Mouse (Mus musculus): ENCODE measurements around the gene Tubb4b. TPM values are rescaled to one million over a fixed set of nuclear protein-coding genes. Genes with fewer than 3 reads are reported as not detected.
"Not testable (repeated sequence)": the region's sequence is repeated elsewhere in the genome, so short reads cannot be mapped to it uniquely, and the experiment has no call there.

The Tubb4b gene
- polyA plus RNA-seq, 1 experiment from 2014 or later: 392 TPM

DNA sequence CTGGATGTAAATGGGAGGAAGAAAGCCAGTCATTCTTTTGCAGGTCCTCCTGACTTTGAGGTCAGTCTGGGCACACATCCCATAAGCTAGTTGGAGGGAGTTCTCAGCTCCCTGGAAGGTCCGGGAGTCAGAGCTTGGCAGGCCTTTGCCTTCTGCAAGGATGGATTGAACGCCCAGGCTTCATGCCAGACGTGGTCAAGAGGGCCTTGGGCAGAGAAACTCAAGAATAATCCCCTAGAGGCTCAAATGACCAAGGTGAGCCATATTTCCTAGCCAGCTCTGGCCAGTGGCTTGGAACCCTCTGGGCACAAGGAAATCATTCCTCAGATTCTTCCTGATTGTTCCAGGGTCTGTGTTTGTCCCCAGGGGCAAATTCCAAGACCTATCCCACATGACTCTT lies 40.3 kb upstream of the Tubb4b start:
- H3K9me3 ChIP-seq (replicated peaks; ENCODE audit: control insufficient read depth, low read length): no peaks in the 10 kb centered on the region
- ATAC-seq (no peak), DNase-seq (ENCODE audit: low spot score) (no peak)
- no peak overlapping the region for H3K27ac ChIP-seq (ENCODE audit: low read depth, low read length)
- H3K9ac ChIP-seq (ENCODE audit: low read length): peak overlapping the region; percentile 25; the same call in 1 of the 2 replicates
- H3K4me1 ChIP-seq (ENCODE audit: control insufficient read depth, insufficient read depth, low read length): peaks cover 41% of the 10 kb centered on the region
- peak overlapping the region; percentile 99; the same call in 1 of the 2 replicates for H3K4me2 ChIP-seq (ENCODE audit: low read length)
- H3K36me3 ChIP-seq (ENCODE audit: control insufficient read depth, insufficient read depth, low read length): peaks cover 14% of the 10 kb centered on the region
- peaks cover 13% of the 10 kb centered on the region for H3K27me3 ChIP-seq (replicated peaks; ENCODE audit: control insufficient read depth, insufficient read depth, low read length)
- H3K4me3 ChIP-seq (ENCODE audit: low read depth, low read length): no peak overlapping the region
- WGBS: 73% methylated on average over 3 of the region's 3 CpGs

DNA sequence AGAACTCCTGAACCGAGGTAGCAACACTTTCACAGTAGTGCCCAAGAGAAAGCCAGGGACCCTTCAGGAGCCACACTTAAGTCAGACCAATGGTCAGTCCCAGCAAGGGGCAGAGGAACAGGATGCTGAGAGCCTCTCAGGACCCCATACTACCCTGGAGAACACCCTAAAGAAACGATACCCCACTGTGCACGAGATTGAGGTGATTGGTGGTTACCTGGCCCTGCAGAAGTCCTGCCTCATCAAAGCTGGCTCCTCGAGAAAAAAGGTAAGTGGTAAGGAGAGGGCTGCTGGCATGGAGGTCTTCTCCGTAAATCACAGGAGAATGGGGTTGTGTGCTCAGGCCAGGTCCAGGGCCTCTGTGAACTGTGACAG lies 39.8 kb upstream of the Tubb4b start:
- no peak overlapping the region for H3K4me3 ChIP-seq (ENCODE audit: low read depth, low read length)
- H3K4me2 ChIP-seq (ENCODE audit: low read length): peak overlapping the region; percentile 99
- no peak overlapping the region for H3K9ac ChIP-seq (ENCODE audit: low read length)
- peaks cover 41% of the 10 kb centered on the region for H3K4me1 ChIP-seq (ENCODE audit: control insufficient read depth, insufficient read depth, low read length)
- ATAC-seq: no peak
- no peak for DNase-seq (ENCODE audit: low spot score)
- no peaks in the 10 kb centered on the region for H3K9me3 ChIP-seq (replicated peaks; ENCODE audit: control insufficient read depth, low read length)
- peaks cover 8% of the 10 kb centered on the region for H3K36me3 ChIP-seq (ENCODE audit: control insufficient read depth, insufficient read depth, low read length)
- WGBS: 72% methylated on average over 5 of the region's 5 CpGs
- peaks cover 13% of the 10 kb centered on the region for H3K27me3 ChIP-seq (replicated peaks; ENCODE audit: control insufficient read depth, insufficient read depth, low read length)
- no peak overlapping the region for H3K27ac ChIP-seq (ENCODE audit: low read depth, low read length)

DNA sequence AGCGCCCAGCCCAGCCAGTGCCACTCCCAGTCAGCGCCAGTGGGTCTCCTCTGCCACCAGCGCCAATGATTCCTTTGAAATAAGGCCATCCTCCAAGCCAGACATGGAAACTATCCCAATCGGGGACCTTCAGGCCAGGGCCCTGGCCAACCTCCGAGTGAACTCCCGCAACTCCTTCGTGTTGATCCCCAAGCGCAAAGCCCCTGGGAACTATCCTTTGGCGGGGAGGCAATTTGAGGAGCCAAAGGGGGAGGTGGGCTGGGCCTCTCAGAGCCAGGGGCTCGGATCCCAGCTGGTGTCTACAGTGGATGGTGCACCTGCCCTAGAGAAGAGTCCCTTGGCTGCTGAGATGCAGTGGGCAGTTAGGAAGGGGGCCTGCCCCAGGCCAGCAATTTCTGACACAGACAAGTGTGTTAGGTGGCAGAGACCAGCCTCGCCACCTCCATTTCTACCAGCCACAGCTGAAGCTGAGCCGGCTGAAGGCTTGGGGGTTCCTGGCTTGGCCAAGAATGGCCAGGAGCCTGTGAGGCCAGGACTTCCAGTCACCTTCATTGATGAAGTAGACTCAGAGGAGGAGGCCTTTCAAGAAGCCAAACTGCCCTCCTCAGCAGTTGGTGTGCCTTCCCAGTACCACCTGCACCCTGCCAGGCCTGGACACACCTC lies 39.3 kb upstream of the Tubb4b start:
- peak overlapping the region; percentile 81 for H3K4me3 ChIP-seq (ENCODE audit: low read depth, low read length)
- WGBS: 21% methylated on average over 12 of the region's 12 CpGs
- no peaks in the 10 kb centered on the region for H3K9me3 ChIP-seq (replicated peaks; ENCODE audit: control insufficient read depth, low read length)
- H3K27me3 ChIP-seq (replicated peaks; ENCODE audit: control insufficient read depth, insufficient read depth, low read length): peaks cover 13% of the 10 kb centered on the region
- H3K4me2 ChIP-seq (ENCODE audit: low read length): peak overlapping the region; percentile 99
- H3K9ac ChIP-seq (ENCODE audit: low read length): peak overlapping the region; percentile 75
- peaks cover 41% of the 10 kb centered on the region for H3K4me1 ChIP-seq (ENCODE audit: control insufficient read depth, insufficient read depth, low read length)
- DNase-seq (ENCODE audit: low spot score) (no peak), ATAC-seq (no peak)
- peaks cover 3% of the 10 kb centered on the region; the same call in 1 of the 2 replicates for H3K36me3 ChIP-seq (ENCODE audit: control insufficient read depth, insufficient read depth, low read length)
- no peak overlapping the region for H3K27ac ChIP-seq (ENCODE audit: low read depth, low read length)

DNA sequence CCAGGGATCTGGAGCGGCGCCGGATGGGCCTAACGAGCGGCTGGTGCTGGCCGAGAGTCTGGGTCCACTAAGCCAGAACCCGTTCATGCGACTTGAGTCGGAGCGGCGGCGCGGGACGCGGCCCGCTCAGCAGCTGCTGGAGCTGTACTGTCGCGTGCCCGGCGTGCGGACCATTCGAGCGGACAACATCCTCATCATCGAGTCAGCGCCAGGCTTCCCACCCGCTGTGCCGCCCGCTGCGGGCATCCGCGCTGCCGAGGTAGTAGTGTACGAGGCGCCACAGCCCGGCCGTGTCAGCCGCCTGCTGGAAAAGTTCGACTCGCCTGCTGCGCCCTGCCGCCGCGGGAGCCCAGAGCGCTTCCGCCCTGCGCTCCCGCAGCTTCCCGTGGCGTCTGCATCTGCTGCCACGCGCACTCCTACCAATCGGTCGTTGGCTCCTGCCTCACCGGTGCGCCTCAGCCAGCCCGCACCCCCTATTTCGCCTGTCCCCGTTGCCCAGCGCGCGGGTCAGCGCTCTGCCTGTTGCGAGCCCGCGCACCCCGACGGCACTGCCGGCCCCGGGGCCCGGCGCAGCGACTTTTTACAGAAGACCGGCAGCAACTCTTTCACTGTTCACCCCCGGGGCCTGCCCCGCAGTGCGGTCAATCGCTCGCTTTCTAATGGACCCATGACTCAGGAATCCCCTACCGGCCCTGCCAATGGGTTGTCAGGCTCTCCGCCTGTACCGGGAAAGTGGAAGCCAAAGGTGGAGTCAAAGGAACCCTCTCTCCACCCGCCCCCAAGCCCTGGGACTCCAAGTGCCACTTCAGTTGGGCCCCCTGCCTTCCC lies 38.5 kb upstream of the Tubb4b start:
- no peaks in the 10 kb centered on the region for H3K9me3 ChIP-seq (replicated peaks; ENCODE audit: control insufficient read depth, low read length)
- WGBS: under 1% methylated on average over 75 of the region's 82 CpGs
- H3K4me2 ChIP-seq (ENCODE audit: low read length): peak overlapping the region; percentile 99
- ATAC-seq: peak; percentile 28; the same call in 1 of the 2 replicates
- no peak overlapping the region; the same call in 1 of the 2 replicates for H3K27ac ChIP-seq (ENCODE audit: low read depth, low read length)
- H3K4me3 ChIP-seq (ENCODE audit: low read depth, low read length): peak overlapping the region; percentile 81
- peaks cover 13% of the 10 kb centered on the region for H3K27me3 ChIP-seq (replicated peaks; ENCODE audit: control insufficient read depth, insufficient read depth, low read length)
- H3K36me3 ChIP-seq (ENCODE audit: control insufficient read depth, insufficient read depth, low read length): no peaks in the 10 kb centered on the region
- peaks cover 41% of the 10 kb centered on the region for H3K4me1 ChIP-seq (ENCODE audit: control insufficient read depth, insufficient read depth, low read length)
- H3K9ac ChIP-seq (ENCODE audit: low read length): peak overlapping the region; percentile 75
- DNase-seq (ENCODE audit: low spot score): peak; percentile 45

DNA sequence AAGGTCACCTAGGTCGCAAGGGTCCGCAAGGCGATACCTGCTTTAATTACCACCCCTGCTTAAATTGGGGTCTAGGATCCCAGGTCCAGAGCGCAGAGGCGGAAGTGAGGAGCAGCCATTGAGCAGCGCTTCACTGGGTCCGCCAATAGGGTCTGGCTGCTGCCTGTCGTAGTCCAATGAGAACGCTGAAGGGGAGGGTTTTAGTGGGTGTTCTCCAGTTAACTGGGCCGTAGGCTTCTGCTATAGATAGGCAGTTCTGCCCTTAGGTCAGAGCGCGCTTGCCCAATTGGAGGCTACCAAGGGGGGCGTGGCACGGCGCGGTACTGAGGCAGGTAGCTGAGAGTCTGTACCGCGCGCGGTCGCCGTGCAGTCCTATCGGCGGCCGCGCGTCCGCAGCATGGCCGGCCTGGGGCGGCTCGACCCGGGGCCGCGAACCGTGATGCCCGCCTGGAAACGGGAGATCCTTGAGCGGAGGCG lies 37.8 kb upstream of the Tubb4b start, which contains the start of gene Tprn:
Gene Tprn, plus strand, starts transcription at position 328 of the 477 bp plus-strand sequence.
- Histone ChIP-seq H3K4me1 (ENCODE audit: control insufficient read depth, insufficient read depth, low read length) (peaks cover 40% of the 10 kb centered on the region), H3K4me2 (ENCODE audit: low read length) (peak within 1 kb of the TSS; percentile 99), H3K27me3 (replicated peaks; ENCODE audit: control insufficient read depth, insufficient read depth, low read length) (peaks cover 13% of the 10 kb centered on the region), H3K27ac (ENCODE audit: low read depth, low read length) (peak within 1 kb of the TSS; percentile 54; the same call in 1 of the 2 replicates), H3K4me3 (ENCODE audit: low read depth, low read length) (peak within 1 kb of the TSS; percentile 81), H3K9ac (ENCODE audit: low read length) (peak within 1 kb of the TSS; percentile 75), H3K9me3 (replicated peaks; ENCODE audit: control insufficient read depth, low read length) (no peaks in the 10 kb centered on the region), H3K36me3 (ENCODE audit: control insufficient read depth, insufficient read depth, low read length) (no peaks in the 10 kb centered on the region)
- DNase-seq (ENCODE audit: low spot score) (peak; percentile 99), ATAC-seq (peak; percentile 99)
- under 1% methylated on average over 39 of the region's 39 CpGs for WGBS

DNA sequence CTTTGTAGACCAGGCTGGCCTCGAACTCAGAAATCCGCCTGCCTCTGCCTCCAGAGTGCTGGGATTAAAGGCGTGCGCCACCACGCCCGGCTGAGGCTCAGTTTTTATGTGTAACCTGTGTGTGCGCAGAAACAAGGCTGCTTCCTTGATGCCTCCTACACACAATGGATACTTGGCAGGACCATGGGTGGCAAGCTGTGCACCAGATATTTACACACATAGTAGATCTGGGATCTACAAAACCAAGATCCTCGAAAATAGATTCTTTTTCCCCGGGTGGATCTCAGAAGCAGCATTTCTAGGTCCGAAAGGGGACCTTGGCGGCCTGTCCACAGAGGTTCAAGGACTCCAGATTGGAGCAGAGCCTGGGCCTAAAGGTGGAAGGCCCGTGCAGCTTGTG lies 37.4 kb upstream of the Tubb4b start:
- ATAC-seq (no peak), DNase-seq (ENCODE audit: low spot score) (no peak)
- Histone ChIP-seq H3K27me3 (replicated peaks; ENCODE audit: control insufficient read depth, insufficient read depth, low read length) (peaks cover 13% of the 10 kb centered on the region), H3K27ac (ENCODE audit: low read depth, low read length) (peak overlapping the region; percentile 54; the same call in 1 of the 2 replicates), H3K4me3 (ENCODE audit: low read depth, low read length) (peak overlapping the region; percentile 81), H3K4me1 (ENCODE audit: control insufficient read depth, insufficient read depth, low read length) (peaks cover 35% of the 10 kb centered on the region), H3K4me2 (ENCODE audit: low read length) (peak overlapping the region; percentile 99), H3K9ac (ENCODE audit: low read length) (peak overlapping the region; percentile 54; the same call in 1 of the 2 replicates), H3K36me3 (ENCODE audit: control insufficient read depth, insufficient read depth, low read length) (no peaks in the 10 kb centered on the region), H3K9me3 (replicated peaks; ENCODE audit: control insufficient read depth, low read length) (no peaks in the 10 kb centered on the region)
- WGBS: 48% methylated on average over 12 of the region's 12 CpGs

DNA sequence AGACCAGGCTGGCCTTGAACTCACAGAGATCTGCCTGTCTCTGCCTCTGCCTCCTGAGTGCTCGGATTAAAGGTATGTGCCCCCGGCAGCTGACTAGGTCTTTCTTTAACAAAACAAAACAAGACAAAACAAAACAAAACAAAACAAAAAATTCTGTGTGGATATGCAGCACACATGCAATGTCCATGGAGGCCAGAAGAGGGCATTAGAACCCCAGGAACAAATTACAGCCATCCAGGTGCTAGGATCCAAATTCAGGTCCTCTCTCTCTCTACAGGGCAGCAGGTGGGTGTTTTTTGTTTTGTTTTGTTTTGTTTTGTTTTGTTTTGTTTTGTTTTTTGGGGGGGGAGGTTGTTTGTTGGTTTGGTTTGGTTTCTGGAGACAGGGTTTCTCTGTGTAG lies 34.4 kb upstream of the Tubb4b start:
- Histone ChIP-seq H3K4me3 (ENCODE audit: low read depth, low read length) (no peak overlapping the region), H3K36me3 (ENCODE audit: control insufficient read depth, insufficient read depth, low read length) (no peaks in the 10 kb centered on the region), H3K9me3 (replicated peaks; ENCODE audit: control insufficient read depth, low read length) (no peaks in the 10 kb centered on the region), H3K4me2 (ENCODE audit: low read length) (no peak overlapping the region), H3K27ac (ENCODE audit: low read depth, low read length) (no peak overlapping the region), H3K9ac (ENCODE audit: low read length) (no peak overlapping the region), H3K4me1 (ENCODE audit: control insufficient read depth, insufficient read depth, low read length) (peaks cover 23% of the 10 kb centered on the region), H3K27me3 (replicated peaks; ENCODE audit: control insufficient read depth, insufficient read depth, low read length) (peaks cover 9% of the 10 kb centered on the region)
- DNase-seq (ENCODE audit: low spot score) (no peak), ATAC-seq (no peak)
- 36% methylated on average over 2 of the region's 2 CpGs for WGBS

DNA sequence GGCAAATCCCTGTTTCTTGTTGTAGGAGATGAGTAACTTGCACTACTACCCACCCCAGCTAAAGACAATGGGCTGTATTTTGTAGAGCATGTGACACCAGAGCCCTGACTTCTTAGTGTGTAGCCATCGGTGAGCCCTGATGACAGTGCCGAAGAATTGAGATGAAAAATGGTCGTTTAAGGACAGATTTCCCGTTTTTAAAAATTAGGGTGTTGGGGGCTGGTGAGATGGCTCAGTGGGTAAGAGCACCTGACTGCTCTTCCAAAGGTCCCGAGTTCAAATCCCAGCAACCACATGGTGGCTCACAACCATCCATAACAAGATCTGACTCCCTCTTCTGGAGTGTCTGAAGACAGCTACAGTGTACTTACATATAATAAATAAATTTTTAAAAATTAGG lies 32.7 kb upstream of the Tubb4b start:
- H3K4me2 ChIP-seq (ENCODE audit: low read length); H3K27me3 ChIP-seq (replicated peaks; ENCODE audit: control insufficient read depth, insufficient read depth, low read length); H3K4me3 ChIP-seq (ENCODE audit: low read depth, low read length); ATAC-seq; DNase-seq (ENCODE audit: low spot score); H3K9me3 ChIP-seq (replicated peaks; ENCODE audit: control insufficient read depth, low read length); H3K27ac ChIP-seq (ENCODE audit: low read depth, low read length); H3K9ac ChIP-seq (ENCODE audit: low read length); H3K36me3 ChIP-seq (ENCODE audit: control insufficient read depth, insufficient read depth, low read length): not testable (repeated sequence)
- peaks cover 15% of the 10 kb centered on the region for H3K4me1 ChIP-seq (ENCODE audit: control insufficient read depth, insufficient read depth, low read length)
- 89% methylated on average over 5 of the region's 5 CpGs for WGBS
